Comparison of ENCODE assay signal across 15 mouse cellular contexts in genomic region chr10:46356775-46357174, GRCm38 (mm10).
"Had no signal": no experiment of that assay in that cellular context is flagged by ENCODE, and none has a peak within 500 bp of the region (broad histone marks: within the 10 kb centered on the region; RNA-seq: fewer than 3 reads in every experiment).

No protein-coding gene starts in this region.

- DNase-seq: lung, adult 18-20 months; lung, embryonic 14.5 days; lung, postnatal 10 days; lung, postnatal 4 days; midbrain, embryonic 14.5 days; right cerebral cortex, postnatal 14 days; thymus, adult 2 months; thymus, postnatal 25 days; thymus, postnatal 4 days had no signal

- H3K4me1 ChIP-seq: midbrain, embryonic 10.5 days; midbrain, embryonic 12.5 days; neural tube, embryonic 12.5 days; stomach, embryonic 15.5 days had no signal

- H3K27ac ChIP-seq: midbrain, embryonic 10.5 days; midbrain, embryonic 12.5 days; neural tube, embryonic 12.5 days; stomach, embryonic 15.5 days; stomach, postnatal 0 days had no signal

- H3K9me3 ChIP-seq: midbrain, embryonic 10.5 days; midbrain, embryonic 12.5 days; neural tube, embryonic 12.5 days; stomach, embryonic 15.5 days had no signal

- H3K9ac ChIP-seq: lung, embryonic 14.5 days; midbrain, embryonic 12.5 days; neural tube, embryonic 12.5 days; stomach, embryonic 15.5 days had no signal

- H3K36me3 ChIP-seq: midbrain, embryonic 10.5 days; midbrain, embryonic 12.5 days; neural tube, embryonic 12.5 days; stomach, embryonic 15.5 days had no signal

- ATAC-seq: midbrain, embryonic 16.5 days had no signal

- H3K27me3 ChIP-seq: midbrain, embryonic 12.5 days; neural tube, embryonic 12.5 days; stomach, embryonic 15.5 days had no signal

- H3K4me3 ChIP-seq: midbrain, embryonic 10.5 days; midbrain, embryonic 12.5 days; neural tube, embryonic 12.5 days; stomach, embryonic 15.5 days had no signal

- H3K4me2 ChIP-seq: lung, embryonic 14.5 days; midbrain, embryonic 12.5 days; neural tube, embryonic 12.5 days; stomach, embryonic 15.5 days had no signal
